8 mouse cellular contexts compared by ENCODE assay signal in the genomic region with DNA sequence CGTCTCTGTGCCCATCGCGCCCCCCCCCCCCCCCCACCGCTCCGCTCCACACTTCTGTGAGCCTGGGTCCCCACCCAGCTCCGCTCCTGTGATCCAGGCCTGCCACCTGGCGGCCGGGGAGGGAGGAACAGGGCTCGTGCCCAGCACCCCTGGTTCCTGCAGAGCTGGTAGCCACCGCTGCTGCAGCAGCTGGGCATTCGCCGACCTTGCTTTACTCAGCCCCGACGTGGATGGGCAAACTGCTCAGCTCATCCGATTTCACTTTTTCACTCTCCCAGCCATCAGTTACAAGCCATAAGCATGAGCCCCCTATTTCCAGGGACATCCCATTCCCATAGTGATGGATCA. TPM values are rescaled to one million over a fixed set of nuclear protein-coding genes. Genes with fewer than 3 reads are reported as not detected.
DNase-seq lines count a peak whose midpoint lies in the region; ATAC-seq and TF ChIP-seq lines count a peak whose summit lies in the region.

No protein-coding gene starts in this region.

- peak overlapping the region; percentile 78 for H3K9ac ChIP-seq in heart, embryonic 13.5 days
- peak overlapping the region; percentile 65 for H3K9ac ChIP-seq in kidney, embryonic 16.5 days (replicated peaks; ENCODE audit: low read length)
- peak overlapping the region; percentile 75 for H3K9ac ChIP-seq in liver, embryonic 13.5 days
- H3K9ac ChIP-seq in stomach, embryonic 15.5 days, result peak overlapping the region; percentile 33

- peak; percentile 81 for ATAC-seq in erythroblast, adult 5-6 weeks (replicated peaks; ENCODE audit: low FRiP score, poor library complexity, severe bottlenecking)
- peak; percentile 39; the same call in 1 of the 2 replicates for ATAC-seq in heart, embryonic 13.5 days (ENCODE audit: extremely low read depth, insufficient number of reproducible peaks, low FRiP score, low TSS enrichment)
- ATAC-seq in kidney, embryonic 16.5 days (ENCODE audit: low FRiP score, low TSS enrichment), result peak; percentile 57
- ATAC-seq in liver, embryonic 13.5 days (ENCODE audit: low read depth), result peak; percentile 60
- ATAC-seq in stomach, embryonic 15.5 days (ENCODE audit: insufficient read depth, low FRiP score, low read depth), result peak; percentile 30; the same call in 1 of the 2 replicates

- peak; percentile 92 for TF ChIP-seq CTCF in C2C12 (IDR thresholded peaks at IDR 0.05; ENCODE audit: control insufficient read depth, insufficient read depth, insufficient read length)

- no peaks in the 10 kb centered on the region for H3K9me3 ChIP-seq in heart, embryonic 13.5 days
- no peaks in the 10 kb centered on the region for H3K9me3 ChIP-seq in kidney, embryonic 16.5 days (ENCODE audit: low read length)
- no peaks in the 10 kb centered on the region for H3K9me3 ChIP-seq in liver, embryonic 13.5 days (replicated peaks)
- H3K9me3 ChIP-seq in stomach, embryonic 15.5 days, result no peaks in the 10 kb centered on the region

- DNase-seq in adrenal gland, postnatal 14 days, result peak; percentile 95
- DNase-seq in liver, embryonic 13.5 days, result peak; percentile 75
- DNase-seq in natural killer cell, adult 2 months (ENCODE audit: low spot score in 2 of 2), result peak; percentile 77 to 87

- 0% methylated on average over 15 of the region's 15 CpGs for WGBS in heart, embryonic 13.5 days
- 2% methylated on average over 15 of the region's 15 CpGs for WGBS in kidney, embryonic 16.5 days
- under 1% methylated on average over 12 of the region's 15 CpGs for WGBS in liver, embryonic 13.5 days (ENCODE audit: insufficient replicate concordance)
- WGBS in stomach, embryonic 15.5 days, result under 1% methylated on average over 10 of the region's 15 CpGs

- no peaks in the 10 kb centered on the region for H3K27me3 ChIP-seq in C2C12 (ENCODE audit: control insufficient read depth, insufficient read depth, insufficient read length)
- H3K27me3 ChIP-seq in heart, embryonic 13.5 days (replicated peaks), result peaks cover 9% of the 10 kb centered on the region
- no peaks in the 10 kb centered on the region for H3K27me3 ChIP-seq in kidney, embryonic 16.5 days (ENCODE audit: insufficient read depth, low read length)
- H3K27me3 ChIP-seq in liver, embryonic 13.5 days, result peaks cover 88% of the 10 kb centered on the region
- no peaks in the 10 kb centered on the region for H3K27me3 ChIP-seq in stomach, embryonic 15.5 days (replicated peaks)

- no peaks in the 10 kb centered on the region for H3K79me3 ChIP-seq in C2C12 (ENCODE audit: low read depth)

- H3K79me2 ChIP-seq in C2C12 (ENCODE audit: control insufficient read depth, insufficient read depth), result no peaks in the 10 kb centered on the region

- no peak overlapping the region for H3K4me3 ChIP-seq in C2C12 (ENCODE audit: insufficient read depth, poor library complexity, severe bottlenecking)
- H3K4me3 ChIP-seq in heart, embryonic 13.5 days, result peak overlapping the region; percentile 86
- H3K4me3 ChIP-seq in kidney, embryonic 16.5 days (ENCODE audit: low read length), result peak overlapping the region; percentile 84
- H3K4me3 ChIP-seq in liver, embryonic 13.5 days (replicated peaks), result peak overlapping the region; percentile 68
- peak overlapping the region; percentile 73 for H3K4me3 ChIP-seq in stomach, embryonic 15.5 days (replicated peaks)

- peak overlapping the region; percentile 99 for H3K27ac ChIP-seq in heart, embryonic 13.5 days (replicated peaks)
- H3K27ac ChIP-seq in kidney, embryonic 16.5 days (ENCODE audit: low read length), result peak overlapping the region; percentile 89
- H3K27ac ChIP-seq in liver, embryonic 13.5 days, result peak overlapping the region; percentile 68
- peak overlapping the region; percentile 98 for H3K27ac ChIP-seq in stomach, embryonic 15.5 days

- H3K4me1 ChIP-seq in heart, embryonic 13.5 days, result peaks cover 52% of the 10 kb centered on the region
- H3K4me1 ChIP-seq in kidney, embryonic 16.5 days (ENCODE audit: insufficient read depth, low read length), result peaks cover 38% of the 10 kb centered on the region
- H3K4me1 ChIP-seq in liver, embryonic 13.5 days (replicated peaks), result peaks cover 65% of the 10 kb centered on the region
- peaks cover 35% of the 10 kb centered on the region for H3K4me1 ChIP-seq in stomach, embryonic 15.5 days

- H3ac ChIP-seq in C2C12 (ENCODE audit: control insufficient read depth, insufficient read length, low read depth), result no peak overlapping the region

- peaks cover 33% of the 10 kb centered on the region for H3K36me3 ChIP-seq in C2C12 (ENCODE audit: control insufficient read depth, insufficient read depth)
- peaks cover 49% of the 10 kb centered on the region for H3K36me3 ChIP-seq in heart, embryonic 13.5 days
- H3K36me3 ChIP-seq in kidney, embryonic 16.5 days (ENCODE audit: insufficient read depth, low read length), result peaks cover 13% of the 10 kb centered on the region; the same call in 1 of the 2 replicates
- peaks cover 3% of the 10 kb centered on the region; the same call in 1 of the 2 replicates for H3K36me3 ChIP-seq in liver, embryonic 13.5 days
- no peaks in the 10 kb centered on the region for H3K36me3 ChIP-seq in stomach, embryonic 15.5 days

- H3K4me2 ChIP-seq in heart, embryonic 13.5 days, result peak overlapping the region; percentile 92
- peak overlapping the region; percentile 93 for H3K4me2 ChIP-seq in kidney, embryonic 16.5 days (replicated peaks; ENCODE audit: low read depth, low read length)
- H3K4me2 ChIP-seq in liver, embryonic 13.5 days, result peak overlapping the region; percentile 97
- peak overlapping the region; percentile 85 for H3K4me2 ChIP-seq in stomach, embryonic 15.5 days

TF ChIP-seq in C2C12, 6 proteins besides CTCF, POLR2A, EP300 and RAD21 (continues in another document):
- no peak for TF ChIP-seq MAX (IDR thresholded peaks at IDR 0.05)
- no peak for TF ChIP-seq MYOD1 (IDR thresholded peaks at IDR 0.05; ENCODE audit: control insufficient read depth, insufficient read length, low read depth)
- no peak for TF ChIP-seq CEBPB (IDR thresholded peaks at IDR 0.05; ENCODE audit: low read depth)
- TF ChIP-seq MYOG (IDR thresholded peaks at IDR 0.05; ENCODE audit: control insufficient read depth, extremely low read depth, insufficient read length), result no peak
- TF ChIP-seq USF1 (IDR thresholded peaks at IDR 0.05; ENCODE audit: low read depth), result no peak

RNA-seq across cellular contexts. Expression of a gene that starts 1.2 kb away (rescaled TPM):
- 1.6 TPM for polyA plus RNA-seq in C2C12 (2012; fragmentation: generic; extraction: Trizol)
- 13.3 and 15.3 TPM in 2 replicates for total RNA-seq in adrenal gland, postnatal 14 days (2021)
- total RNA-seq in erythroblast, adult 5-6 weeks (2015; ENCODE audit: low replicate concordance), result 0.42 TPM in 1 of 2 replicates, not detected in the other
- total RNA-seq in erythroblast, adult 5-6 weeks (2017; ENCODE audit: low replicate concordance), result not detected in 2 replicates
- polyA plus RNA-seq in heart, embryonic 13.5 days (2015; fragmentation: Nextera tagmentation; extraction: Ambion mirVana), result 5.9 and 6.0 TPM in 2 replicates
- polyA plus RNA-seq in kidney, embryonic 16.5 days (2015; fragmentation: Nextera tagmentation; extraction: Ambion mirVana), result 9.5 and 10.5 TPM in 2 replicates
- 0.67 and 0.82 TPM in 2 replicates for polyA plus RNA-seq in liver, embryonic 13.5 days (2015; fragmentation: Nextera tagmentation; extraction: Ambion mirVana)
- polyA plus RNA-seq in stomach, embryonic 15.5 days (2015; fragmentation: Nextera tagmentation; extraction: Ambion mirVana), result 10.8 and 12.1 TPM in 2 replicates

RNA-seq across cellular contexts. Expression of a gene that starts 9.5 kb away (rescaled TPM):
- 120 TPM for polyA plus RNA-seq in C2C12 (2012; fragmentation: generic; extraction: Trizol)
- total RNA-seq in adrenal gland, postnatal 14 days (2021), result 64.2 and 65.6 TPM in 2 replicates
- 3.8 TPM in 1 of 2 replicates, not detected in the other for total RNA-seq in erythroblast, adult 5-6 weeks (2015; ENCODE audit: low replicate concordance)
- total RNA-seq in erythroblast, adult 5-6 weeks (2017; ENCODE audit: low replicate concordance), result 4.3 and 6.0 TPM in 2 replicates
- 19.3 and 20.0 TPM in 2 replicates for polyA plus RNA-seq in heart, embryonic 13.5 days (2015; fragmentation: Nextera tagmentation; extraction: Ambion mirVana)
- 17.2 and 27.5 TPM in 2 replicates for polyA plus RNA-seq in kidney, embryonic 16.5 days (2015; fragmentation: Nextera tagmentation; extraction: Ambion mirVana)
- polyA plus RNA-seq in liver, embryonic 13.5 days (2015; fragmentation: Nextera tagmentation; extraction: Ambion mirVana), result 8.5 and 10.1 TPM in 2 replicates
- 73.9 and 77.2 TPM in 2 replicates for polyA plus RNA-seq in stomach, embryonic 15.5 days (2015; fragmentation: Nextera tagmentation; extraction: Ambion mirVana)

RNA-seq across cellular contexts. Expression of a gene that starts 17.1 kb away (rescaled TPM):
- 83.1 TPM for polyA plus RNA-seq in C2C12 (2012; fragmentation: generic; extraction: Trizol)
- total RNA-seq in adrenal gland, postnatal 14 days (2021), result 45.7 and 47.7 TPM in 2 replicates
- total RNA-seq in erythroblast, adult 5-6 weeks (2015; ENCODE audit: low replicate concordance), result 1.9 and 3.1 TPM in 2 replicates
- total RNA-seq in erythroblast, adult 5-6 weeks (2017; ENCODE audit: low replicate concordance), result 1.0 and 2.6 TPM in 2 replicates
- 11.3 and 13.9 TPM in 2 replicates for polyA plus RNA-seq in heart, embryonic 13.5 days (2015; fragmentation: Nextera tagmentation; extraction: Ambion mirVana)
- polyA plus RNA-seq in kidney, embryonic 16.5 days (2015; fragmentation: Nextera tagmentation; extraction: Ambion mirVana), result 15.5 and 16.8 TPM in 2 replicates
- polyA plus RNA-seq in liver, embryonic 13.5 days (2015; fragmentation: Nextera tagmentation; extraction: Ambion mirVana), result 3.2 and 4.2 TPM in 2 replicates
- polyA plus RNA-seq in stomach, embryonic 15.5 days (2015; fragmentation: Nextera tagmentation; extraction: Ambion mirVana), result 13.7 and 15.1 TPM in 2 replicates

RNA-seq across cellular contexts. Expression of a gene that starts 25.0 kb away (rescaled TPM):
- not detected for polyA plus RNA-seq in C2C12 (2012; fragmentation: generic; extraction: Trizol)
- total RNA-seq in adrenal gland, postnatal 14 days (2021), result 0.19 TPM in 1 of 2 replicates, not detected in the other
- total RNA-seq in erythroblast, adult 5-6 weeks (2015; ENCODE audit: low replicate concordance), result not detected in 2 replicates
- 0.28 TPM in 1 of 2 replicates, not detected in the other for total RNA-seq in erythroblast, adult 5-6 weeks (2017; ENCODE audit: low replicate concordance)
- 1.2 and 2.1 TPM in 2 replicates for polyA plus RNA-seq in heart, embryonic 13.5 days (2015; fragmentation: Nextera tagmentation; extraction: Ambion mirVana)
- 3.2 and 4.3 TPM in 2 replicates for polyA plus RNA-seq in kidney, embryonic 16.5 days (2015; fragmentation: Nextera tagmentation; extraction: Ambion mirVana)
- polyA plus RNA-seq in liver, embryonic 13.5 days (2015; fragmentation: Nextera tagmentation; extraction: Ambion mirVana), result 0.17 and 0.30 TPM in 2 replicates
- polyA plus RNA-seq in stomach, embryonic 15.5 days (2015; fragmentation: Nextera tagmentation; extraction: Ambion mirVana), result 2.8 and 3.2 TPM in 2 replicates

RNA-seq across cellular contexts. Expression of a gene that starts 26.5 kb away (rescaled TPM):
- polyA plus RNA-seq in C2C12 (2012; fragmentation: generic; extraction: Trizol), result 7.4 TPM
- total RNA-seq in adrenal gland, postnatal 14 days (2021), result 11.2 and 11.9 TPM in 2 replicates
- total RNA-seq in erythroblast, adult 5-6 weeks (2015; ENCODE audit: low replicate concordance), result 0.21 and 0.77 TPM in 2 replicates
- 2.1 and 2.5 TPM in 2 replicates for total RNA-seq in erythroblast, adult 5-6 weeks (2017; ENCODE audit: low replicate concordance)
- polyA plus RNA-seq in heart, embryonic 13.5 days (2015; fragmentation: Nextera tagmentation; extraction: Ambion mirVana), result 8.0 and 8.6 TPM in 2 replicates
- 18.4 and 20.3 TPM in 2 replicates for polyA plus RNA-seq in kidney, embryonic 16.5 days (2015; fragmentation: Nextera tagmentation; extraction: Ambion mirVana)
- 5.6 and 6.4 TPM in 2 replicates for polyA plus RNA-seq in liver, embryonic 13.5 days (2015; fragmentation: Nextera tagmentation; extraction: Ambion mirVana)
- 11.6 and 12.8 TPM in 2 replicates for polyA plus RNA-seq in stomach, embryonic 15.5 days (2015; fragmentation: Nextera tagmentation; extraction: Ambion mirVana)

Comparison
In these comparisons a context has a peak if more than half of its experiments do, and no peak if none do; other contexts are left out.
1. ATAC-seq: peak in every context shown above with its lines; median percentile 81 in erythroblast, adult 5-6 weeks; 60 in liver, embryonic 13.5 days; 57 in kidney, embryonic 16.5 days; 39 in heart, embryonic 13.5 days; 30 in stomach, embryonic 15.5 days.